Mouse (Mus musculus): ENCODE data around the gene Nucb1.
"Not testable (repeated sequence)": the region's sequence is repeated elsewhere in the genome, so short reads cannot be mapped to it uniquely, and the experiment has no call there.

DNA sequence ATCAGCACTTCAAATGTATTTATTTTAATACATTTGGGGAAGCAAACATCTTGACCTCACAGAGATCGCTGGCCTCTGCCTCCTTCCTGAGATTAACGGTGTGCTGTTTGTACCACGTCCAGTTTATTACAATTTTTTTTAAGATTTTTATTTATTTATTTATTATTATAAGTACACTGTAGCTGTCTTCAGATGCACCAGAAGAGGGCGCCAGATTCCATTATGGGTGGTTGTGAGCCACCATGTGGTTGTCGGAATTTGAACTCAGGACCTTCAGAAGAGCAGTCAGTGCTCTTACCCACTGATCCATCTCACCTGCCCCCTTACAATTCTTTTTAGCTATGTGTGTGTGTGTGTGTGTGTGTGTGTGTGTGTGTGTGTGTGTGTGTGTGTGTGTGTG lies 6.6 kb upstream of the Nucb1 start:
- TF ChIP-seq CTCF (IDR thresholded peaks at IDR 0.05; ENCODE audit: borderline replicate concordance, extremely low read depth, insufficient read depth, insufficient read length); POLR2A (IDR thresholded peaks at IDR 0.05; ENCODE audit: borderline replicate concordance, extremely low read depth, insufficient read depth, insufficient read length, poor library complexity, severe bottlenecking): not testable (repeated sequence)

All from brain, embryonic 14.5 days (tissue).